Mouse (Mus musculus): ENCODE results near the gene Tmem8b. TPM values are rescaled to one million over a fixed set of nuclear protein-coding genes. Genes with fewer than 3 reads are reported as not detected.

The Tmem8b gene
- polyA plus RNA-seq, 1 experiment from 2014 or later = 1.5 TPM

DNA sequence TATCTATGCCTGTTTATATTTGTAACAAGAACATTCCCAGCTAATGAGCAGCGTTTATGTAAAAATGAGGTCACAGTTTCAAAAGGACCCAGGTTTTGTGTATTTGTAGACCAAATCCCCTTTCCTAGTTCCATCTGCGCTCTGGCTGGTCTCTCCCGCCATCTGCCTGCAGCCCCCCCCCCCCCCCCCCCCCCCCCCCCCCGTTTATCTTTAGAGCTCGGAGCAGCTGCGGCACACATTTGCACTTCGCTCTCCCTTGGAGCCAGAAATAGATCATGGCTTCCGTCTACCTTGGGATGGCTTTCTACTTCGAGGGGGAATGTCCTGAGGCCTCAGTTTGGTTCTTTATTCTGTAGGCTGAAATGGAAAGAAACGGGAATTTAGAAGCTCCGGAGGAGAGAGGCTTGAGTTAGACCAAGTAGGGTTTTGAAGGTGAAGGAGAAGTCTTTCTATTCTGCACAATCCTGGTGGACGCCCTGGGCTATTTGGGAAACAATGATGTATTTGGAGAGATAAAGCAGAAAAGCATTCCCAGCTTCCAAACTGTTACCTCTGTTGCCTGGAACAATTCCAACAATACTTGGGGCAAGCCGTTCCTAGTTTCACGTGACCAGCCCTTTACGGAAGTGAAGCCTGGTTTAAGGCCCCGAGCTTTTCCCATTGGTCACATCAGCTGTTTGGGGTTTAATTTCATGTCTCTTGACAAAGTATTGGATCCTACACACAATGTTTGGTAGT, 51.9 kb downstream of the Tmem8b start:
- Histone ChIP-seq H3K79me2 (ENCODE audit: inconsistent target) (no peaks in the 10 kb centered on the region), H3K27ac (no peak overlapping the region), H3K4me3 (ENCODE audit: inconsistent target) (no peak overlapping the region), H3K36me3 (ENCODE audit: inconsistent target) (no peaks in the 10 kb centered on the region)
- WGBS (ENCODE audit: missing documents) = 76% methylated on average over 11 of the region's 16 CpGs

DNA sequence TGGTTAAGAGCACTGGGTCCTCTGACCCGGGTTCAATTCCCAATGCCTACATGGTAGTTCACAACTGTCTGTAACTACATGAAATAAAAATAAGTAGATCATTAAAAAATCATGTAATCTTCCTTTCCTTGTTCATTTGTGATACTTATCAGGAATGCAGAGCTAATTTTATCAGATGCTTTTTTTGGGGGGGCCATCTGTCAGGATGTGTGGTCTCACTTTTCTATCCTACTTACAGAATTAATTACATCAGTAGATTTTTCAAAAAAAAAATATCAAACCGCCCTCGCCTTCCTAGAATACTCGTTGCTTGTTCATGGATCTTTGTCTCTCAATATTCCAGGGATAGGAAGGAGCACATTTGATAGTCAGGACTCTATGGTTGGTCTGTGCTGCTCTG, 53.4 kb downstream of the Tmem8b start:
- Histone ChIP-seq H3K27ac (no peak overlapping the region), H3K4me3 (ENCODE audit: inconsistent target) (no peak overlapping the region), H3K36me3 (ENCODE audit: inconsistent target) (no peaks in the 10 kb centered on the region), H3K79me2 (ENCODE audit: inconsistent target) (no peaks in the 10 kb centered on the region)
- WGBS (ENCODE audit: missing documents) = 87% methylated on average over 4 of the region's 4 CpGs

DNA sequence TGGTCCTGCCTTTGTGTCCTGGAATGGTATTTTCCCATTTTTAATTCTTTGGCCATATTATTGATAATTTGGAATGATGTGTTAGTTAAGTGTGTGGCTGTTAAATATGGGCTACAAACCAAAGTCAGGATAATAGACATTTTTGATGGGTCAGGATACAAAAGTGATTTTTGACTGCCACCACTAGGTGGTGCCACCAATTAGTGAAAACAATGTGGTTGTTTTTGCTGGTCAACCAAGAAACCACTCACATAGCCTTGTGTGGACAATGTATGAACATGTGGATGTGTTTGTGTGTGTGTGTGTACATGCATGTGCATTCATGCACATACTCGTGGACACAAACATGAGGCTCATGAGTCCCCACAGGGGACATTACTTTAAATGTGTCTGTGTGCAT, 56.0 kb downstream of the Tmem8b start:
- Histone ChIP-seq H3K36me3 (ENCODE audit: inconsistent target) (no peaks in the 10 kb centered on the region), H3K27ac (no peak overlapping the region), H3K4me3 (ENCODE audit: inconsistent target) (no peak overlapping the region), H3K79me2 (ENCODE audit: inconsistent target) (no peaks in the 10 kb centered on the region)
- 40% methylated on average over 1 of the region's 1 CpGs for WGBS (ENCODE audit: missing documents)

DNA sequence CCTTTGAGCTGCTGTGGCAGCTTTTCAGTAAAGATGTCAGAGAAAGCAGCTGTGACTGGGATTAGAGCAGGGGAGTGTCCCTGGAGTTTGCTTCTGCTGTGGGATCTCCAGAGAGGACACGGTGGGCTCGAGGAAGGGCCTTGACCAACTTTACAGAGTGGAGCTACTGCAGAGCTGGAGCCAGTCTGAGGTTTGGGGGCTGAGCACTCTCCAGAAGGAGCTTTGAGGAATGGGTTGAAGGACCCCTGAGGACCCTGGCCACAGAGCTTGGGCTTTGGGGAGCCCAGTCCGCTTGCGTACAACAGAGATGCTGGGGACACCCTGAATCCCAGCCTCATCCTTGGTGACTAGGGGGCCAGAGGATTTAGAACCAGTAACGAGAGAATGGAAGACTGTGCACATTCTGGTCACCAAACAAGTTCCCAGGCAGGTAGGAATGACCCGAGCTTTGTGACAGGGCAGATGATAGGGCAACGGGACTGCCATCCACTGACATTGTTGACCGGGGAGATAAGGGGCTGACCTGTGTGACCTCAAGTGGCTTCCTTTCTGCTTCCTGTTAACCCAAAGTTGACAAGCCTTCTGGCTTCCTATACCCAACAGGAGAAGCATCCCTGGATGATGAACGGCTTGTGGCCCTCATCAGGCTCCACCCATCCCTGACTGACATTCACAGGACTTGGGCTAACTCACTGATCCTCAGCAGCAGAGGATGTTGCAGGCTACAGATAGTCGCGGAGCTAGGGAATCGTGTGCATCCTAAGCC, 57.6 kb downstream of the Tmem8b start:
- WGBS (ENCODE audit: missing documents) = 58% methylated on average over 12 of the region's 12 CpGs
- no peak overlapping the region for H3K4me3 ChIP-seq (ENCODE audit: inconsistent target)
- no peak overlapping the region for H3K27ac ChIP-seq
- no peaks in the 10 kb centered on the region for H3K36me3 ChIP-seq (ENCODE audit: inconsistent target)
- no peaks in the 10 kb centered on the region for H3K79me2 ChIP-seq (ENCODE audit: inconsistent target)

DNA sequence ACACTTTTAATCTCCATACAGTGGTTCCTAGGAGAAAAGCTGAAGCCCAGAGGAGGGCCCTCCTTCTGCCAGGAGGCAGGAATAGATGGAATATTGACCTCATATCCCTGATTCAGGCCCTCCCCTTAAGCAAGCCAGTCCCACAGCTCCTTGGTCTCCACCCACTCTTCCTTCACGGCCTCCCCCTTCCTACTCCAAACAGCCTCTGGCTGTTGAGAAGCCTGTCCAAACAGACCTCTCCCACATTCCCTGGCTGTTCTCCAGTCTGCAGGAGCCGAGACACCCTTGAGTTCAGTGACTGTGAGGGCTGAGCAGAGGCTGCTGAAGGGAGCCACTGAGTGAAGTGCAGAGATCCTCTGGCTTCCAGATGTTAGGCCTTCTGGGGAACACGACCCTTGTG, 58.2 kb downstream of the Tmem8b start, which contains the start of gene Hrct1:
Gene Hrct1 (plus strand): TSS at position 194 of the 400 bp plus-strand sequence.
- no peaks in the 10 kb centered on the region for H3K79me2 ChIP-seq (ENCODE audit: inconsistent target)
- H3K27ac ChIP-seq = no peak within 1 kb of the TSS
- no peaks in the 10 kb centered on the region for H3K36me3 ChIP-seq (ENCODE audit: inconsistent target)
- 72% methylated on average over 3 of the region's 3 CpGs for WGBS (ENCODE audit: missing documents)
- H3K4me3 ChIP-seq (ENCODE audit: inconsistent target) = no peak within 1 kb of the TSS

DNA sequence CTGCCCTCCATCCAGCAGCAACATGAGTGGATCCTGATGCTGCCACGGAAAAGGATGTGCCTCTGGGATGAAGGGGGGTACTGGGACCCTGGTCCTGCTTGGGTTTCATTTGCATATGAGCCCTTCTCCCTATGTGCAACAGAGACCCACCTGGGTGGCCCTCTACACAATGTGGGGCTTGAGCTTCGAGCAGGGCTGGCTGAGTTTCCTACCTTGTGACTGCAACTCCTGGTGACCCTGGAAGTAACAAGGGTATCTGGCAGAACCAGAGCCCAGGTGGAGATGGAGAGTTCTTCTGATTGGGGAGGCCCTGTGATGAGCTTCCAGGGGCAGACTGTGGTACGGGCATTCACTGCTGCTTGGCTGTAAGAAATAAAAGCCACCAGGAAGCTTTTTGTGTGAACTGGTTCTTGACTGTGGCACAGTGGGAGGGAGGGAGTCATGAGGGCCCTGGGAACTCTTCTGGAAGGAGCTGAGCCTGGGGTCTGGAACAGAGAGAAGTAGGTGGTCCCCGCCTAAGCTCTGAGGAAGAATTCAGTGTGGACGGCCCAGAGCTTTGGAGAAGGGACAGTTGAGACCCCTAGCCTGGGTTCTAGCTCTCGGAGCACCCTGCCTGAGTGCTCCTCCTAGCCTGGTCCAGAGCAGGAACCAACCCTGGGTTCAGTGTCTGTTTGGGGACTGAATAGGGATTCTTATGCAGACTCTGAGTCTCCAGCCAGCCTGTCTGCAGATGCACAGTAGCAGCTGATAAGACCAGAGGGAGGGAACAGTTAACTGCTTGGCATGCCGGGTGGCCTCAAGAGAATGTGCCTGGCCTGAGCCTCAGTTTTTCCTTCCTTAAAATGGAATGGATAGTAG, 59.2 kb downstream of the Tmem8b start:
- H3K4me3 ChIP-seq (ENCODE audit: inconsistent target) = no peak overlapping the region
- WGBS (ENCODE audit: missing documents) = 92% methylated on average over 6 of the region's 7 CpGs
- no peak overlapping the region for H3K27ac ChIP-seq
- no peaks in the 10 kb centered on the region for H3K36me3 ChIP-seq (ENCODE audit: inconsistent target)
- H3K79me2 ChIP-seq (ENCODE audit: inconsistent target) = no peaks in the 10 kb centered on the region

DNA sequence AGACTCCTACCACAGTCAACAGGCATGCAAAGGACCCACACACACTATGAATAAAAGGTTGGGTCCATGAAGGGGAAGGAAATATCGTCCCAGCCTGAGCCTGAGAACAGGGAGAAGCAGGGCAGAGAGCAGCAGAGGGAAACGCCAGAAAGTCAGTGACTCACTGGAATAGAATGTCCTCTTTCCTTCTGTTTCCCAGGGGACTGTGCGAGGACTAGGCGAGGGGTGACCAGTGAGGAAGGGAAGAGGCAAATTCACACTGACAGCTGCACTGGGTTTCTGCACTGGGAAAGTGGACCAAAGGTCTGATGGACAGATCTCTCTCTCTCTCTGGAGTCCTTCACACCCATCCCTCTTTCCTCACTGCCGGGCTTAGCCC, 59.8 kb downstream of the Tmem8b start:
- Histone ChIP-seq H3K27ac (no peak overlapping the region), H3K4me3 (ENCODE audit: inconsistent target) (no peak overlapping the region), H3K79me2 (ENCODE audit: inconsistent target) (no peaks in the 10 kb centered on the region), H3K36me3 (ENCODE audit: inconsistent target) (no peaks in the 10 kb centered on the region)
- WGBS (ENCODE audit: missing documents) = 58% methylated on average over 5 of the region's 5 CpGs

DNA sequence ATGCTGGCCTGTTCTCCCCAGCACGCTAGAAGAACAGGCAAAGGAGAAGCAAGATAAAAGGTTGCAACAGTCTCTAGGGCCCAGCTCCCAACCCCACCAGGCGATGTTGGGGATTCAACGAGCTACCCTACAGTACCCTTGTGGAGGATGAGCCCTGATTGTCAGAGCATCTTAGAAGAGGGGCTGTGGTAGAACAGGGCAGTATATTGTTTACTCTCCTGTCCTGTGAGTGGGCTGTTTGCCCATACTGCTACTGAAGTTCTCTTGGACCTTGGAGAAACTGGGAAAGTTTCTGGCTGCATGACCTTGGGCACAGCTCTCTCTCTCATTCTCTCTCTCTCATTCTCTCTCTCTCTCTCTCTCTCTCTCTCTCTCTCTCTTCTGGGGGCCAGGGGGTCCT, 60.4 kb downstream of the Tmem8b start:
- no peak overlapping the region for H3K27ac ChIP-seq
- 75% methylated on average over 3 of the region's 3 CpGs for WGBS (ENCODE audit: missing documents)
- no peaks in the 10 kb centered on the region for H3K79me2 ChIP-seq (ENCODE audit: inconsistent target)
- H3K4me3 ChIP-seq (ENCODE audit: inconsistent target) = no peak overlapping the region
- H3K36me3 ChIP-seq (ENCODE audit: inconsistent target) = no peaks in the 10 kb centered on the region

DNA sequence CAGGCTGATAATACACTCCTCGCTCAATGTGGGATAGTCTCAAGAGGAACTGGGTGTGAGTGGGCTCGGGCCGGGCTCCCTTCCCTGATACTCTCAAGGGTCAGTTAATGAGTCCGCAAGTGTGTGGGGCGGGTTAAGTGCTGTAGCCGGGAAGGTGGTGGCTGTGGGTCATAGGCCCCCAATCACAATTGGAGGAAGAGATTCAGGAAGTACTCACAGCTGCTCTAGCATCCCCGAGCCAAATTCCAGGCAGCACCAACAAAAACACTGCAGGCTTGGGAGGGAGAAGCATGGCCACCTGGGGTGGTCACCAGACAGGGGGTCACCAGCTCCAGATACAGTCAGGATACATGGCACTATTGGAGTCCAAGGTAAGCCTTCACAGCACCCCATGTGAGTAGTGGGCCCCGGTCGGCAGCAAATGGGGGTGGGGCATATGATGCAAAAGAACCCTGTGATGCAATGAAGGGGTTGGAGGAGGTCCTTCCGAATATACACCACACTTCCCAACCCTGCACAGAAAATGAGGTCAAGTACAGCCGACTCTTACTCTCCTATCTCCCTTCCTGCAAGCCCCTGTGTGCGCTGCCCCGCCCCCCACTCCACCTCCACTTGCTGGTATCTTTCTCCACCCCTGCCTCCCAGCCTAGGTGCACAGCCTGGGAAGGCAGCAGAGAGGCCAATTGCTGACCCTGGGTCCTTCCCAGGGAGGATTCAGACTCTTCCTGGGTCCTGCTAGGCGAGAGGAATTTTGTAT, 61.2 kb downstream of the Tmem8b start, which contains the start of gene Spaar:
Gene Spaar (plus strand): TSS at position 241 of the 757 bp plus-strand sequence.
- 55% methylated on average over 14 of the region's 14 CpGs for WGBS (ENCODE audit: missing documents)
- Histone ChIP-seq H3K36me3 (ENCODE audit: inconsistent target) (no peaks in the 10 kb centered on the region), H3K4me3 (ENCODE audit: inconsistent target) (no peak within 1 kb of the TSS), H3K27ac (no peak within 1 kb of the TSS), H3K79me2 (ENCODE audit: inconsistent target) (no peaks in the 10 kb centered on the region)

DNA sequence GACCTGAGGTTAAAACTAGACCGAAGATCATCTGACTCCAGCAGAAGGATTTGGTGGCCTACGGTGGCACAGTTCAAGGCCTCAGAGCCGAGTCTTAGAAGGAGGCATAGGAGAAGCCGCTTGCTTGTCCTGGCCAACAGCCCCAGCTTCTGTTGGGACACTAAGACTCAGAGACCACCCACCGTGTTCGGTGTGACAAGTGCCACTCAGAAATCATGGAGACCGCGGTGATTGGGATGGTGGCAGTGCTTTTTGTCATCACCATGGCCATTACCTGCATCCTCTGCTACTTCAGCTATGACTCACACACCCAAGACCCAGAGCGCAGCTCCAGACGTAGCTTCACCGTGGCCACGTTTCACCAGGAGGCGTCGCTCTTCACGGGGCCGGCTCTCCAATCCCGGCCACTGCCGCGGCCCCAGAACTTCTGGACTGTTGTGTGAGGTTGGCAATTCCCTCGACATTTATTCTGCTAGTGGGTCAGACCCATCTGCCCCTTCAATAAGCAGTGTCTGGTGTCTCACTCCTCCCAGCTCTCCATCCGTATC, 62.1 kb downstream of the Tmem8b start:
- 67% methylated on average over 21 of the region's 21 CpGs for WGBS (ENCODE audit: missing documents)
- no peak overlapping the region for H3K4me3 ChIP-seq (ENCODE audit: inconsistent target)
- H3K36me3 ChIP-seq (ENCODE audit: inconsistent target) = no peaks in the 10 kb centered on the region
- no peak overlapping the region for H3K27ac ChIP-seq
- no peaks in the 10 kb centered on the region for H3K79me2 ChIP-seq (ENCODE audit: inconsistent target)

DNA sequence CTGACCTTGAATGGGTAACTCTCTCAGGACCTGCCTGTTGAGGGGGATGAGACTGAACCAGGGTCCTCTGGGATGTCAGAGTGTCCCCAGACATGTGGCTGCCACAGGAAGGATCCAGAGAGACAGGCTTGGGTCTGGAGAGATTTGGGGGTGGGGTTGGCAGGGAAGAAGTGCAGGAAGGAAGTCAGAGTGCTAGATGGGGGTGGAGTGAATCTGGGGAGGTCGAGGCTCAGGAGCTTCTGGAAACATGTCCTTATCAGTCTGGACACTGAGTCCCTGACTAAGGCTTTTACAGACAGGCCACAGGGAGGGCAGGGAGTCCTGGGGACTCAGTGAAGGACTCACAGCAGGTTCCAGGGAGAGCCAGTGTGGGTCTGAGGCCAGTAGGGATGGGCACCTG, 63.4 kb downstream of the Tmem8b start:
- no peaks in the 10 kb centered on the region for H3K36me3 ChIP-seq (ENCODE audit: inconsistent target)
- no peak overlapping the region for H3K27ac ChIP-seq
- H3K4me3 ChIP-seq (ENCODE audit: inconsistent target) = no peak overlapping the region
- 14% methylated on average over 1 of the region's 1 CpGs for WGBS (ENCODE audit: missing documents)
- H3K79me2 ChIP-seq (ENCODE audit: inconsistent target) = no peaks in the 10 kb centered on the region

DNA sequence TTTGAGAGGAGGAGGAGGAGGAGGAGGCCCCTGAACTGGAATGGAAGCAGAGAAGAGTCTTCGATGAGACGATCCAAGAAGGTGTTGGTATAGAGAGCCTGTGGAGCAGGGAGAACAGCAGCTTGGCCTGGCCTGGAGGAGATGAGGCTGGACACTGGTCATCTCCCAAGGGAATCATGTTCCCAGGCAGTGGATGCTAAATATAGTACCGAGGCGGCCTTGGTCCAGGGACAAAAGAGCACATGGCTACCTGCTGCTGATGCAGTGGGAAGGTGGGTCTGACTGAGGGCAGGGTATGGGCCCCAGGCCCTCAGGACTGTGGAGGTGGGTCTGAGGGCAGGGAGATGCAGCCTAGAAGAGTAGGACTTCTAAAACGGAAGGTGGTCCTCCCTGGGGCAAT, 64.4 kb downstream of the Tmem8b start:
- H3K79me2 ChIP-seq (ENCODE audit: inconsistent target) = no peaks in the 10 kb centered on the region
- no peak overlapping the region for H3K27ac ChIP-seq
- no peak overlapping the region for H3K4me3 ChIP-seq (ENCODE audit: inconsistent target)
- 94% methylated on average over 5 of the region's 5 CpGs for WGBS (ENCODE audit: missing documents)
- no peaks in the 10 kb centered on the region for H3K36me3 ChIP-seq (ENCODE audit: inconsistent target)

DNA sequence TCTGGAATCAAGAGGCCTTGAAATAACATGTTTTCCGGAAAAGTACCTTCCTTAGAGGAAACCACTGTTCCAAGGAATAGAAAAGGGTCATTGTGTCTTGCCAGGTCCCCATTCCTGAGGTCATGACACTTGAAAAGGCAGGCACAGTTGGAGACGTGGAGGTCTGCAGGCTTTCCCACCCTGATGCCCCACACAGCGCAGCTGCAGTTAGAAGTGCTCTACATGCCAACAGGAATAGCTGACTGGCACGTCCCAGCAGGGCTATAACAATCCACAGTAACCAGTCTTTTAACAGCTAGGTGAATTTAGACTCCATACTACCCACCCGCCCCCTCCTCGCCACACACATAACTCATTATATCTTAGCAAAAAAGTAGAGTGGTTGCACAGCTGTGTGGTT, 68.4 kb downstream of the Tmem8b start:
- H3K4me3 ChIP-seq (ENCODE audit: inconsistent target) = no peak overlapping the region
- no peak overlapping the region for H3K27ac ChIP-seq
- H3K36me3 ChIP-seq (ENCODE audit: inconsistent target) = no peaks in the 10 kb centered on the region
- H3K79me2 ChIP-seq (ENCODE audit: inconsistent target) = no peaks in the 10 kb centered on the region
- WGBS (ENCODE audit: missing documents) = 89% methylated on average over 6 of the region's 6 CpGs
